Mouse (Mus musculus) ES-Bruce4 (cell line): ENCODE measurements at regions not wholly inside any gene's neighbourhood (a gene's known extent, or its start where the extent isn't known, plus 50 kb on each side); places are given as distances from the start of the nearest gene placed in this dataset.

ENCODE experiments used
- H3K27ac ChIP-seq: 2 replicates; pipeline ENCODE4 v1.5.1; 2012; ENCODE audit warnings: low read length, inconsistent platforms; ENCODE audit not compliant: insufficient read depth
- H3K27me3 ChIP-seq: 2 replicates; pipeline ENCODE4 v1.6.1; 2012; ENCODE audit warnings: mild to moderate bottlenecking, low read length, inconsistent platforms; ENCODE audit not compliant: control insufficient read depth, poor library complexity, insufficient read depth, severe bottlenecking
- H3K36me3 ChIP-seq: 2 replicates; pipeline ENCODE4 v1.6.1; 2012; ENCODE audit warnings: inconsistent platforms, mild to moderate bottlenecking, low read length, moderate library complexity; ENCODE audit not compliant: control insufficient read depth, poor library complexity, insufficient read depth, severe bottlenecking
- H3K4me1 ChIP-seq: one replicate; pipeline ENCODE4 v1.8.1; 2011; ENCODE audit warnings: low read length; ENCODE audit not compliant: control insufficient read depth, insufficient read depth
- H3K4me3 ChIP-seq: 2 replicates; pipeline ENCODE4 v1.5.1; 2011; ENCODE audit warnings: low read depth, mild to moderate bottlenecking, low read length
- H3K9ac ChIP-seq: 2 replicates; pipeline ENCODE4 v1.6.1; 2012; ENCODE audit warnings: low read depth, mild to moderate bottlenecking, inconsistent platforms; ENCODE audit not compliant: poor library complexity, severe bottlenecking
- H3K9me3 ChIP-seq: replicated peaks from 2 replicates; pipeline ENCODE4 v1.6.1; 2012; ENCODE audit warnings: mild to moderate bottlenecking, low read length, inconsistent platforms; ENCODE audit not compliant: control insufficient read depth, poor library complexity, insufficient read depth, severe bottlenecking
- CTCF ChIP-seq: IDR thresholded peaks from one replicate; pipeline ENCODE4 v1.8.1; 2011; ENCODE audit warnings: low read depth, low read length
- EP300 ChIP-seq: IDR thresholded peaks from 2 replicates; pipeline ENCODE4 v1.6.1; 2011; ENCODE audit warnings: low read depth, low read length; ENCODE audit not compliant: insufficient read depth
- POLR2A ChIP-seq: IDR thresholded peaks from one replicate; pipeline ENCODE4 v1.8.1; 2011; ENCODE audit warnings: low read length; ENCODE audit not compliant: insufficient read depth

DNA sequence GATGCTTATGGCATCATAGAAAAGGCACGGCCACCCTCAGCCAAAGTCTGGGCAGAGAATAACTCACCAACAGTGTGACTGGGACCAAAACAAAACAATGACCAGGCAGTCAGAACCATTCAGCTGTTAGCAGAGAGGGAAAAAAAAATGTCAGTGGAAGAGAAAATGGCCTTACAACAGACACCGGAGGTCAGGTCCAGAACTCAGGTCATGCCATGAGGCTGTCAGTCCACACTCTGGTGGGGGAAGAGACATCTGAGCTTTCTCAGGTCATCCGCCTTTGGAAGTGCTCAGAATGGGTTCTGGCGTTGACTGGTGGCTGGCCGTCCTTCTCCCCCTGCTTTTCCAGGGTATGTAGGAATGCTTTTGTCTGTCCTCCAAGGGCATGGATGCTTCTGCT, 162.6 kb upstream of the Ncam1 start:
- no peak overlapping the region for H3K4me3 ChIP-seq
- TF ChIP-seq POLR2A (no peak), CTCF (no peak), EP300 (0 out of 2 replicates have a peak, but pooled peaks have one; percentile 29)
- H3K9ac ChIP-seq = no peak overlapping the region
- no peaks in the 10 kb centered on the region for H3K36me3 ChIP-seq
- peaks cover 6% of the 10 kb centered on the region for H3K4me1 ChIP-seq
- H3K27ac ChIP-seq = peak overlapping the region; percentile 26
- no peaks in the 10 kb centered on the region for H3K9me3 ChIP-seq
- no peaks in the 10 kb centered on the region for H3K27me3 ChIP-seq

DNA sequence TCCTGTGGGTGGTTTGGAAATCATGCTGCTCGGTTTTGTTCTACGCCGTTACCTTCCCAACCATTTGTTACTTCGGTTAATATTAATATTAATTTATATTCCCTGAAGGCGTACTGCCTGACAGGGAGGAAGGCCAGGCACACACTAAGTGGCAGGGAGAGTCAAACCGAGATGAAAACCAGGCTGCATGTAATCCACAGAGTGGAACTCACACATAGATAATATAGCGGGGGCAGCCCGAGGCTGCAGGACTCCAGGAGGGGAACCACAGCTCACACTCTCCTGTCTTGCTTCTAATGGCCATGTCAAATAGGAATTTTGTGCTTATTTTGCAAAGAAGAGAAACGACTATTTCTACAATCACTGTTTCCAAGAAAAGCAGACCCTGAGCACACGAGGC, 161.3 kb upstream of the Ncam1 start:
- Histone ChIP-seq H3K27ac (no peak overlapping the region), H3K9me3 (no peaks in the 10 kb centered on the region)

DNA sequence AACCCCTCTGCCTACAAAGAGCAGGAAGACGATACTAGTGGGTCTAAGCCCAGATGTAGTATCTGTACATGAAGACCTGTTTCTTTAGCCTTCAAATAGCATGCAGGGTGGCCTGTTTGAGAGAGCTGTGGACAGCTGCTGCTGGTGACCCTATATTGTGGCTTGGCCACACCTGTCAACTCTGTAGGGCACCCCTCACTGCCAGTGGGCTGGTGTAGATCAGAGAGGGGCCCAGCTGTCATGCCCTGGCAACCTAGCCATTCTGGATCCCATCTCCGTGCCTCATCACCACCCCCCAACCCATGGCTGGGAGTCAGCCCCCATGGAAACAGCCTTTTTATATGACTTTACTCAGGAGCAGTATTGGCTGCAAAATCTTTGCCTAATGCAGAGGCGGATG, 160.2 kb upstream of the Ncam1 start:
- no peak overlapping the region for H3K9ac ChIP-seq
- no peak overlapping the region for H3K4me3 ChIP-seq
- H3K27ac ChIP-seq = no peak overlapping the region
- no peaks in the 10 kb centered on the region for H3K27me3 ChIP-seq
- no peaks in the 10 kb centered on the region for H3K9me3 ChIP-seq
- TF ChIP-seq POLR2A (no peak), CTCF (no peak), EP300 (no peak)
- H3K36me3 ChIP-seq = no peaks in the 10 kb centered on the region
- H3K4me1 ChIP-seq = peaks cover 6% of the 10 kb centered on the region

More for the DNA sequence above, 161.3 kb upstream of the Ncam1 start:
- H3K4me1 ChIP-seq = peaks cover 6% of the 10 kb centered on the region
- no peak overlapping the region for H3K9ac ChIP-seq
- H3K4me3 ChIP-seq = no peak overlapping the region
- H3K36me3 ChIP-seq = no peaks in the 10 kb centered on the region
- no peak for TF ChIP-seq POLR2A
- no peak for TF ChIP-seq EP300
- no peak for TF ChIP-seq CTCF
- no peaks in the 10 kb centered on the region for H3K27me3 ChIP-seq

DNA sequence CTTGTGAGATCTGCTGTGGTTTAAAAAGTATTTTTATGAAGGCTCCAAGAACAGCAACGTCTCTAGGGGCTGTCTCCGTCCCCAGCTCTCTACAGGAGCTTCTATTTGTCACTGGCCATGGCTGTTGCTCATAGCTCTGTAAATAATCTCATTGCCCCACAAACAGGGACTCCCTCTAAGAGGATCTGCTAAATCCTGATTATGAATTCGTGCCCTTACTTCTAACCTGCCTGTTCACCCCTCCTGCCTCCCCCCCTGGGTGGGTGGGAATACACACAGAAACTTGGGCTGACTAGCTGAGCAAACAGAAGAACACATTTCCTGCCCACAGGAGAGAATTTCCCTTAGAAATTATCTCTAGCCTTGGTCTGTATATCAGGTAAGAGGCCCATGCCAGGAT, 155.9 kb upstream of the Ncam1 start:
- H3K9ac ChIP-seq = no peak overlapping the region
- no peak overlapping the region for H3K4me3 ChIP-seq
- H3K4me1 ChIP-seq = peaks cover 4% of the 10 kb centered on the region
- no peaks in the 10 kb centered on the region for H3K36me3 ChIP-seq
- H3K9me3 ChIP-seq = no peaks in the 10 kb centered on the region; the same call in 1 of the 2 replicates
- TF ChIP-seq CTCF (no peak), EP300 (no peak), POLR2A (no peak)
- no peak overlapping the region for H3K27ac ChIP-seq
- no peaks in the 10 kb centered on the region for H3K27me3 ChIP-seq

DNA sequence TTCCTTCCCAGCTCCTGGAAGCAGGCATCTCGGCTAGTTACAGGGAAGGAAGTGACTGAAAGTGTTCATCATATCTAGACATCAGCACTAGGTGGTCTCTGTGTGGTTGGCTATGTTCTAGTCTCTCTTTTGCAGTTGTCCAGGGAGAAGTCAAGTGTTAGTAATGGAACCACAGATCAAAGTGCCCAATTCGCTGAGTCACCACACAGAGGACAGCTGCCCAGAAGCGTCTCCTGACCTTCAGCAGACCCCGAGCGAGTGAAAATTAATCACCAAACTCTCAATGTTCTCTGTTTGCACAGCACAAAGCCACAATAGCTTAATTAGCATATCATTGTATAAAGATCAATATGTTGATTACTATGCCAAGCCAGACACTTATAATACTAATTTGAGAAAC, 151.6 kb upstream of the Ncam1 start:
- Histone ChIP-seq H3K27ac (no peak overlapping the region), H3K36me3 (no peaks in the 10 kb centered on the region), H3K9me3 (no peaks in the 10 kb centered on the region; the same call in 1 of the 2 replicates), H3K4me1 (peaks cover 4% of the 10 kb centered on the region), H3K9ac (no peak overlapping the region), H3K27me3 (no peaks in the 10 kb centered on the region), H3K4me3 (no peak overlapping the region)
- no peak for TF ChIP-seq POLR2A
- TF ChIP-seq EP300 = peak; percentile 40; the same call in 1 of the 2 replicates

DNA sequence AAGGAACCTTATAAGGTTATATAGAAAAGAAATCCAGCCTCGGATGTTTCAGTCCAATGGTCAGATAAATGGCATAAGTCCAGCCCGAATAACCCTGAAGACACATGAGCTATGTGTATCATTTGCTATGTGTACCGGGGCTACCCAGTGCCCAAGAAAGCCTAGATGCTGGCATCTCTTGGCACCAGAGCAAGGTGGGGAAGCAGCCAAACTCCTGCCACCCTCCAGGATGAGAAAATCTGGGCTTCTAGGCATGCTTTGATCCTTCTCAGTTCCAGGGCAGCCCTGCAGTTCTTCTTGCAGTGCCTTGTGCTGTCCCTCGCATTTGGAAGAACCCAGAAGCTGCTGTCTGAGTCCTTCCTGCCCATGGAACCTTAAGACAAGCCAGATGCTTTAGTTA, 149.8 kb upstream of the Ncam1 start:
- no peak overlapping the region for H3K9ac ChIP-seq
- H3K27ac ChIP-seq = no peak overlapping the region
- H3K27me3 ChIP-seq = peaks cover 1% of the 10 kb centered on the region; the same call in 1 of the 2 replicates
- H3K4me3 ChIP-seq = no peak overlapping the region
- H3K36me3 ChIP-seq = no peaks in the 10 kb centered on the region
- no peak for TF ChIP-seq CTCF
- TF ChIP-seq POLR2A = no peak
- no peak for TF ChIP-seq EP300
- H3K4me1 ChIP-seq = peaks cover 4% of the 10 kb centered on the region
- no peaks in the 10 kb centered on the region; the same call in 1 of the 2 replicates for H3K9me3 ChIP-seq
